Mouse (Mus musculus) kidney, postnatal 4 days (tissue): ENCODE results near the gene Taz.

Source experiments
- DNase-seq, 2 experiments: peaks; one replicate each; pipeline ENCODE4 v3.0.0; 2021; ENCODE audit warnings: mixed read lengths in 2 of 2

Taz gene

GRCm38 (mm10) chrX:74281732-74282394 is at the start of gene Taz, which contains the start of gene Dnase1l1:
TSS of gene Taz (plus strand) at chrX:74281912.
TSS of gene Dnase1l1 (minus strand) at chrX:74282337.
- DNase-seq: peak; percentile 80 to 89

- DNase-seq: no peak
Observed at GRCm38 (mm10) chrX:74233196-74233595, 48.5 kb upstream of the Taz start.

- no peak for DNase-seq
Observed at GRCm38 (mm10) chrX:74240332-74240731, 41.4 kb upstream of the Taz start.

GRCm38 (mm10) chrX:74243396-74243795 is 38.3 kb upstream of the Taz start:
- DNase-seq: peak; percentile 37 to 40

GRCm38 (mm10) chrX:74243807-74244206 is 37.9 kb upstream of the Taz start:
- no peak for DNase-seq

- peak; percentile 54 to 71 for DNase-seq
Observed at GRCm38 (mm10) chrX:74244614-74245083, 37.1 kb upstream of the Taz start.

- DNase-seq: no peak
Observed at GRCm38 (mm10) chrX:74245107-74245506, 36.6 kb upstream of the Taz start.

GRCm38 (mm10) chrX:74245687-74246086 is 36.0 kb upstream of the Taz start:
- DNase-seq: peak; percentile 85 to 91

- peak; percentile 87 to 92 for DNase-seq
Observed at GRCm38 (mm10) chrX:74246213-74246681, 35.5 kb upstream of the Taz start.

GRCm38 (mm10) chrX:74246693-74247092 is 35.0 kb upstream of the Taz start:
- DNase-seq: no peak

- DNase-seq: peak; percentile 81 to 86
Observed at GRCm38 (mm10) chrX:74248651-74249050, 33.1 kb upstream of the Taz start.

GRCm38 (mm10) chrX:74249615-74250014 is 32.1 kb upstream of the Taz start, which contains the start of gene Flna:
TSS of gene Flna (minus strand) at chrX:74249820.
- peak; percentile 78 to 86 for DNase-seq

- peak; percentile 87 to 93 for DNase-seq
Observed at GRCm38 (mm10) chrX:74254153-74254887, 27.4 kb upstream of the Taz start, which contains the start of gene Emd. TSS of gene Emd (plus strand) at chrX:74254687.

GRCm38 (mm10) chrX:74254888-74255565 is 26.7 kb upstream of the Taz start:
- no peak for DNase-seq

- no peak for DNase-seq
Observed at GRCm38 (mm10) chrX:74257746-74258145, 24.0 kb upstream of the Taz start.

GRCm38 (mm10) chrX:74269736-74270061 is 12.0 kb upstream of the Taz start:
- DNase-seq: no peak

GRCm38 (mm10) chrX:74270062-74270901 is 11.4 kb upstream of the Taz start, which contains the start of gene Rpl10:
TSS of gene Rpl10 (plus strand) at chrX:74270812.
- peak; percentile 85 to 93 for DNase-seq

- DNase-seq: peak; percentile 42 to 65
Observed at GRCm38 (mm10) chrX:74270902-74271551, 10.7 kb upstream of the Taz start.

- DNase-seq: no peak
Observed at GRCm38 (mm10) chrX:74273422-74274322, 8.0 kb upstream of the Taz start.

- no peak for DNase-seq
Observed at GRCm38 (mm10) chrX:74277916-74278315, 3.8 kb upstream of the Taz start.
